Mouse (Mus musculus) Patski (cell line): ENCODE measurements around the gene Ccl1. TPM values are rescaled to one million over a fixed set of nuclear protein-coding genes. Genes with fewer than 3 reads are reported as not detected.

Source experiments
- ATAC-seq: fragments of 100-300 bp; one replicate; pipeline ENCODE4 v1.8.0; 2021
- CTCF ChIA-PET: fragments of 350-600 bp; sonication (Branson Sonifier 250); formaldehyde crosslinking; loops from one replicate; lab custom pipeline; 2022; ENCODE audit warnings: inconsistent platforms; lab: Charles Lee
- POLR2A ChIA-PET: fragments of 350-600 bp; sonication (Branson Sonifier 250); formaldehyde crosslinking; loops from one replicate; lab custom pipeline; 2022; ENCODE audit warnings: antibody characterized with exemption, inconsistent platforms; lab: Charles Lee
- DNase-seq: peaks from one replicate; pipeline ENCODE4 v3.0.0-alpha.2; 2011; ENCODE audit warnings: low read depth, low spot score
- H3K27me3 ChIP-seq: fragments of 371-371 bp; one replicate; pipeline ENCODE4 v1.5.1; 2021
- CTCF ChIP-seq: fragments of 100-300 bp; IDR thresholded peaks from one replicate; pipeline ENCODE4 v1.5.1; 2021
- in situ Hi-C: fragments of 300-500 bp; cut with MboI; formaldehyde crosslinking; loops from 3 replicates; pipeline ENCODE4 v1.11.1; 2018; ENCODE audit warnings: low pct_unique_long_range_greater_than_20kb, mixed read lengths
- polyA plus RNA-seq: library from polyadenylated mRNA; unstranded; gene quantifications from one replicate; pipeline ENCODE4 v1.2.3, GENCODE M21; 2021

Ccl1 gene
- polyA plus RNA-seq, 1 experiment from 2014 or later: not detected

DNA sequence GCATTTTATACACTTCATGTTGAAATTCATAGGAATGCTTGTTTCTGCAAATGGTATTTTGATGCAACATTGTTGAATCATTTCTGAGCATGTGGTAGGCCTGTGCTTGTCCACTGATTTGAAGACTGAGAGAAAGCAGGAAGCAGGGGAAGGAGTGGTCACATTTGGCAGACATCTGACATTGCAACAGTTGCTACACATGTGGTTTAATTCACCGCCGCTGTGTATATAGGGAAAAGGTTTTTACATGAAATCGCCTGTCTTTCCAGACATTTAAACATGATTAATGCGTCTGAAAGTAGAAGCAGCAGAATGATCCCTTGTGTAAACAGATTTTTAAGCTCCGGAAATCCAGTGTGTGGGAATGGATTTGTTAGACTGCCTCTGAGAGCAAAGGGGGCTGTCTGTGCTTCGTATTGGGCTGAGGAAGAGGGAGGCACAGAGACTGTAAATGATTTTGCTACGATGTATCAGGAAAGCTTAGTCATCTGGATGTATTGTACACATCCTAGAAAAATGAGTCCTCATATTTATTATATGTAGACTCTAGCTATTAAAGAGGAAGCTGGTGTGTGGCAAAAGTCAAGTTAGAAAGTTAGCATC, 165.9 kb downstream of the Ccl1 start:
- ChIA-PET CTCF (interaction anchor here (1.3 to 1.6 kb wide), 4 partner anchors 12 to 92 kb away, joined by 3 to 5 read pairs (median 3); no protein-coding TSS in a partner anchor), POLR2A (interaction anchor here (0.6 to 0.7 kb wide), 2 partner anchors 23 to 125 kb away, joined by 3 to 4 read pairs; no protein-coding TSS in a partner anchor)
- ATAC-seq: peak; percentile 71
- DNase-seq: peak; percentile 37
- in situ Hi-C loops: loop anchor here (5.0 kb wide), 1 partner anchor 33 kb away; no protein-coding TSS in a partner anchor
- TF ChIP-seq CTCF: no peak
- H3K27me3 ChIP-seq: peaks cover 6% of the 10 kb centered on the region

DNA sequence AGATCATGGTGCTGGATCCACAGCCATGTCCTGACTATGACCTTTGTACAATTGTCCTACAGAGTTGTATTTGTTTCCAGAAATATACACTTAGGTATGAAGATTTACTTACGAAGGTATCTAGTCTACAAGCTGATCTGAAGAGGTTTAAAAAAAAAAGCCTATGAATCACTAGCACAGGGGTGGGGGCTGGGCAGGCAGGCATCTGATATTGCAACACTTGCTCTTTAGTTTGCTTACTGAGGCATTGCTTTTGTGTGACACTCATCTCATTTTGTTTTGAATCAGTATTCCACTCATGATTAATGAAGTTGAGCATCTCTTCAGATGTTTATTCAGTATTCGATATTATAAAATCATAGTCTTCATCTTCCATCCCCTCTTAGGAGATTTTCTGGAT, 169.3 kb downstream of the Ccl1 start:
- no peak for TF ChIP-seq CTCF
- DNase-seq (no peak), ATAC-seq (no peak)
- in situ Hi-C loops: loop anchor here (5.0 kb wide), 1 partner anchor 36 kb away; no protein-coding TSS in a partner anchor
- ChIA-PET CTCF (interaction anchor here (1.3 kb wide), 1 partner anchor 39 kb away, joined by 3 read pairs; no protein-coding TSS in a partner anchor), POLR2A (interaction anchor here (0.6 kb wide), 1 partner anchor 96 kb away, joined by 3 read pairs; no protein-coding TSS in a partner anchor)
- H3K27me3 ChIP-seq: peaks cover 6% of the 10 kb centered on the region

DNA sequence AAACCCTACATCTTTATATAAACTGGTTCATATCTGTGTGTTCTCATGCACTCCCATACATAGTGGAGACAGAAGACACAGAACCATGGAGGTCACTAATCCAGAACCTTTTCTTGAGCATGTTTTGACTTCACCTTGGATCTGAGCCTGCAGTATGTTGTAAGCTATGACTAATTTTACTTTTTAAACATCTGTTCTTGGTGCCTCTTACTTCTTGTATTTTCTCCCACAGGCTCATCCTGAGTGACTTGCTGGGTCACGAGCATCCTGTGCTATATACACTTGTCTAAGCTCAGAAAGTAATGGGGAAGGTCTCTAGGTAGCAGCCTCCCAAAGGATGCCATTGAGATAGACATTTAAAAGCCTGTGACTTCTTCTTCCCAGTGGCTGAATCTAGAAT, 172.5 kb downstream of the Ccl1 start:
- ATAC-seq: no peak
- in situ Hi-C loops: no loop called here
- POLR2A ChIA-PET: no interaction called here

More for the DNA sequence above, 172.5 kb downstream of the Ccl1 start:
- H3K27me3 ChIP-seq: peaks cover 8% of the 10 kb centered on the region
- no peak for DNase-seq
- TF ChIP-seq CTCF: no peak
- CTCF ChIA-PET: no interaction called here

Other genes with a start within 250 kb of the Ccl1 start
- gene Ccl11, start 247.9 kb downstream of the Ccl1 start, polyA plus RNA-seq: not detected
- gene Ccl12, start 203.8 kb downstream of the Ccl1 start, polyA plus RNA-seq: not detected
- 1.2 TPM for gene Ccl8, start 190.5 kb downstream of the Ccl1 start, polyA plus RNA-seq
- gene Tmem132e, start 83.2 kb upstream of the Ccl1 start, polyA plus RNA-seq: 0.04 TPM